Comparison of ENCODE assay signal across 8 mouse cellular contexts in the genomic region with DNA sequence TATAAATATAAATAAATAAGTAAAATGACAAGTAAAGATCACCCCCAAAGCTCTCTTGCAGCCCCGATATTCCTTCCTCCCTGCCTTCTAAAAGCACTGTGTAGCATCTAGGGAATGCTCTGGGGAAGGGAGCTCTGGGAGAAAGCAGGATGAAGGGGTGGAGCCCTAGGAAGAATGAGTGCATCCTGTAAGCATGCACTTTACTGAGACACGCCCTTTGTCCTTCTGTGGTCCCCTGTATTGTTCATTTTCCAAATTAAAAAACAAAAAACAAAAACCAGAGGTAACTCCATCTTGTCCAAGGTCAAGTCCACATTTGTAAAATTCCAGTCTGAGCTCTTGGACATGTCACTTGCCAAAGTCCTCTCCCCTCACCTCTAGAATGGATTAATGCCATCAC. TPM values are rescaled to one million over a fixed set of nuclear protein-coding genes. Genes with fewer than 3 reads are reported as not detected.
DNase-seq lines count a peak whose midpoint lies in the region; ATAC-seq and TF ChIP-seq lines count a peak whose summit lies in the region.
"Had no signal": no experiment of that assay in that cellular context is flagged by ENCODE, and none has a peak within 500 bp of the region (broad histone marks: within the 10 kb centered on the region; RNA-seq: fewer than 3 reads in every experiment).

No protein-coding gene starts in this region.

- no peak for TF ChIP-seq POLR2A in lung, adult 2 months (IDR thresholded peaks at IDR 0.05; ENCODE audit: borderline replicate concordance, extremely low read depth, low read depth, low read length)
- no peak for TF ChIP-seq POLR2A in limb, embryonic 14.5 days (IDR thresholded peaks at IDR 0.05; ENCODE audit: borderline replicate concordance, extremely low read depth, insufficient read depth, insufficient read length)

- peak overlapping the region; percentile 85 for H3K4me2 ChIP-seq in lung, postnatal 0 days (replicated peaks; ENCODE audit: low read depth, low read length)
- peak overlapping the region; percentile 62 for H3K4me2 ChIP-seq in limb, embryonic 14.5 days (replicated peaks; ENCODE audit: low read depth, low read length, severe bottlenecking)
- H3K4me2 ChIP-seq in stomach, embryonic 16.5 days (ENCODE audit: low read depth, low read length), result peak overlapping the region; percentile 92

- H3K27me3 ChIP-seq in lung, postnatal 0 days (replicated peaks; ENCODE audit: insufficient read depth, low read length), result no peaks in the 10 kb centered on the region
- H3K27me3 ChIP-seq in forebrain, embryonic 10.5 days (ENCODE audit: poor library complexity, severe bottlenecking), result no peaks in the 10 kb centered on the region
- no peaks in the 10 kb centered on the region for H3K27me3 ChIP-seq in limb, embryonic 14.5 days (ENCODE audit: control insufficient read depth, insufficient read depth, low read length)
- no peaks in the 10 kb centered on the region for H3K27me3 ChIP-seq in stomach, embryonic 16.5 days (ENCODE audit: control insufficient read depth, insufficient read depth, low read length)

- TF ChIP-seq EP300 in lung, postnatal 0 days (IDR thresholded peaks at IDR 0.05), result no peak

- no peaks in the 10 kb centered on the region for H3K9me3 ChIP-seq in lung, postnatal 0 days (ENCODE audit: low read length)
- H3K9me3 ChIP-seq in forebrain, embryonic 10.5 days, result no peaks in the 10 kb centered on the region
- H3K9me3 ChIP-seq in limb, embryonic 14.5 days (ENCODE audit: control insufficient read depth, low read length), result no peaks in the 10 kb centered on the region
- H3K9me3 ChIP-seq in stomach, embryonic 16.5 days (replicated peaks; ENCODE audit: control insufficient read depth, low read length), result no peaks in the 10 kb centered on the region

- H3K27ac ChIP-seq in lung, postnatal 0 days (ENCODE audit: low read length), result no peak overlapping the region
- peak overlapping the region; percentile 98 for H3K27ac ChIP-seq in forebrain, embryonic 10.5 days
- H3K27ac ChIP-seq in limb, embryonic 14.5 days (replicated peaks; ENCODE audit: low read depth, low read length), result no peak overlapping the region
- H3K27ac ChIP-seq in stomach, embryonic 16.5 days (ENCODE audit: low read length), result peak overlapping the region; percentile 99; the same call in 1 of the 2 replicates

- ATAC-seq in lung, postnatal 0 days, result no peak
- no peak for ATAC-seq in limb, embryonic 14.5 days (ENCODE audit: low FRiP score, low read depth)
- no peak for ATAC-seq in stomach, embryonic 16.5 days (ENCODE audit: insufficient read depth, low FRiP score)

- DNase-seq in lung, postnatal 0 days (ENCODE audit: low spot score), result no peak
- no peak for DNase-seq in lung, adult 2 months
- DNase-seq in forebrain, embryonic 10.5 days (ENCODE audit: extremely low spot score, low spot score), result no peak
- no peak for DNase-seq in limb, embryonic 14.5 days (ENCODE audit: low spot score)
- DNase-seq in adrenal gland, adult 8-10 months, result no peak
- DNase-seq in thymus, postnatal 10 days (ENCODE audit: low spot score in 2 of 2), result no peak
- DNase-seq: adrenal gland, postnatal 36 days had no signal

- no peak for TF ChIP-seq CTCF in lung, postnatal 0 days (IDR thresholded peaks at IDR 0.05)
- no peak for TF ChIP-seq CTCF in lung, adult 2 months (IDR thresholded peaks at IDR 0.05; ENCODE audit: insufficient read depth, low read length)

- H3K36me3 ChIP-seq in lung, postnatal 0 days (ENCODE audit: insufficient read depth, low read length), result peaks cover 12% of the 10 kb centered on the region; the same call in 1 of the 2 replicates
- peaks cover 50% of the 10 kb centered on the region for H3K36me3 ChIP-seq in forebrain, embryonic 10.5 days (replicated peaks)
- peaks cover 38% of the 10 kb centered on the region for H3K36me3 ChIP-seq in limb, embryonic 14.5 days (ENCODE audit: control insufficient read depth, insufficient read depth, low read length)
- peaks cover 4% of the 10 kb centered on the region; the same call in 1 of the 2 replicates for H3K36me3 ChIP-seq in stomach, embryonic 16.5 days (ENCODE audit: control insufficient read depth, insufficient read depth, low read length)

- no peak overlapping the region for H3K9ac ChIP-seq in lung, postnatal 0 days (replicated peaks; ENCODE audit: low read depth)
- H3K9ac ChIP-seq in limb, embryonic 14.5 days (ENCODE audit: low read depth, low read length, severe bottlenecking), result peak overlapping the region; percentile 78; the same call in 1 of the 2 replicates
- peak overlapping the region; percentile 90 for H3K9ac ChIP-seq in stomach, embryonic 16.5 days (ENCODE audit: low read length)

- H3K4me1 ChIP-seq in lung, postnatal 0 days (ENCODE audit: insufficient read depth, low read depth, low read length), result no peaks in the 10 kb centered on the region
- peaks cover 11% of the 10 kb centered on the region for H3K4me1 ChIP-seq in lung, adult 2 months (ENCODE audit: control insufficient read depth, insufficient read depth, low read length)
- peaks cover 33% of the 10 kb centered on the region for H3K4me1 ChIP-seq in forebrain, embryonic 10.5 days
- H3K4me1 ChIP-seq in limb, embryonic 14.5 days (ENCODE audit: control insufficient read depth, insufficient read depth, low read length), result peaks cover 18% of the 10 kb centered on the region
- H3K4me1 ChIP-seq in stomach, embryonic 16.5 days (ENCODE audit: control insufficient read depth, insufficient read depth, low read length), result peaks cover 20% of the 10 kb centered on the region

- H3K4me3 ChIP-seq in lung, postnatal 0 days (ENCODE audit: low read depth, low read length), result no peak overlapping the region
- H3K4me3 ChIP-seq in lung, adult 2 months (replicated peaks; ENCODE audit: extremely low read depth, low read depth, low read length), result no peak overlapping the region
- H3K4me3 ChIP-seq in forebrain, embryonic 10.5 days, result peak overlapping the region; percentile 88
- peak overlapping the region; percentile 78 for H3K4me3 ChIP-seq in limb, embryonic 14.5 days (replicated peaks; ENCODE audit: low read length)
- H3K4me3 ChIP-seq in stomach, embryonic 16.5 days (replicated peaks; ENCODE audit: low read length), result peak overlapping the region; percentile 84

- 36% methylated on average over 2 of the region's 2 CpGs for WGBS in lung, postnatal 0 days
- WGBS in lung, adult 2 months, result 38% methylated on average over 2 of the region's 2 CpGs
- 73% methylated on average over 2 of the region's 2 CpGs for WGBS in forebrain, embryonic 10.5 days
- WGBS in limb, embryonic 14.5 days, result 69% methylated on average over 2 of the region's 2 CpGs
- 61% methylated on average over 2 of the region's 2 CpGs for WGBS in stomach, embryonic 16.5 days

RNA-seq across cellular contexts. Expression of a gene that starts 1.2 kb away (rescaled TPM):
- 107 and 119 TPM in 2 replicates for polyA plus RNA-seq in lung, postnatal 0 days (2015; fragmentation: Nextera tagmentation; extraction: Ambion mirVana)
- polyA plus RNA-seq in lung, adult 2 months (2012; rRNA removed), result 74.5 and 82.0 TPM in 2 replicates
- polyA plus RNA-seq in forebrain, embryonic 10.5 days (2016; fragmentation: Nextera tagmentation; extraction: Ambion mirVana), result 275 and 280 TPM in 2 replicates
- polyA plus RNA-seq in limb, embryonic 14.5 days (2012; rRNA removed), result 157 and 181 TPM in 2 replicates
- polyA plus RNA-seq in limb, embryonic 14.5 days (2014; fragmentation: Nextera tagmentation; extraction: Ambion mirVana), result 203 and 212 TPM in 2 replicates
- polyA plus RNA-seq in stomach, embryonic 16.5 days (2015; fragmentation: Nextera tagmentation; extraction: Ambion mirVana), result 157 and 169 TPM in 2 replicates
- total RNA-seq in adrenal gland, adult 8-10 months (2022), result 100 to 1,000 TPM; 127 to 182 (median 149) TPM

RNA-seq across cellular contexts. Expression of a gene that starts 12.5 kb away (rescaled TPM):
- 889 and 976 TPM in 2 replicates for polyA plus RNA-seq in lung, postnatal 0 days (2015; fragmentation: Nextera tagmentation; extraction: Ambion mirVana)
- polyA plus RNA-seq in lung, adult 2 months (2012; rRNA removed), result 984 and 1,290 TPM in 2 replicates
- polyA plus RNA-seq in forebrain, embryonic 10.5 days (2016; fragmentation: Nextera tagmentation; extraction: Ambion mirVana), result 862 and 888 TPM in 2 replicates
- polyA plus RNA-seq in limb, embryonic 14.5 days (2012; rRNA removed), result 478 and 552 TPM in 2 replicates
- 850 and 909 TPM in 2 replicates for polyA plus RNA-seq in limb, embryonic 14.5 days (2014; fragmentation: Nextera tagmentation; extraction: Ambion mirVana)
- 986 and 1,009 TPM in 2 replicates for polyA plus RNA-seq in stomach, embryonic 16.5 days (2015; fragmentation: Nextera tagmentation; extraction: Ambion mirVana)
- 100 to 1,000 TPM; 725 to 927 (median 846) TPM for total RNA-seq in adrenal gland, adult 8-10 months (2022)

RNA-seq across cellular contexts. Expression of a gene that starts 36.1 kb away (rescaled TPM):
- 16.6 and 17.7 TPM in 2 replicates for polyA plus RNA-seq in lung, postnatal 0 days (2015; fragmentation: Nextera tagmentation; extraction: Ambion mirVana)
- 14.9 and 18.5 TPM in 2 replicates for polyA plus RNA-seq in lung, adult 2 months (2012; rRNA removed)
- 106 and 107 TPM in 2 replicates for polyA plus RNA-seq in forebrain, embryonic 10.5 days (2016; fragmentation: Nextera tagmentation; extraction: Ambion mirVana)
- polyA plus RNA-seq in limb, embryonic 14.5 days (2012; rRNA removed), result 55.9 and 62.8 TPM in 2 replicates
- polyA plus RNA-seq in limb, embryonic 14.5 days (2014; fragmentation: Nextera tagmentation; extraction: Ambion mirVana), result 50.1 and 54.1 TPM in 2 replicates
- 46.9 and 50.4 TPM in 2 replicates for polyA plus RNA-seq in stomach, embryonic 16.5 days (2015; fragmentation: Nextera tagmentation; extraction: Ambion mirVana)
- total RNA-seq in adrenal gland, adult 8-10 months (2022), result 10 to 100 TPM; 20.9 to 27.4 (median 24.4) TPM

Comparison
In these comparisons a context has a peak if more than half of its experiments do, and no peak if none do; other contexts are left out.
1. H3K27ac ChIP-seq: peak in forebrain, embryonic 10.5 days (single experiment) and stomach, embryonic 16.5 days (single experiment); none in lung, postnatal 0 days (single experiment) and limb, embryonic 14.5 days (single experiment).
2. H3K4me3 ChIP-seq: peak in forebrain, embryonic 10.5 days (single experiment), limb, embryonic 14.5 days (single experiment) and stomach, embryonic 16.5 days (single experiment); none in lung, postnatal 0 days (single experiment) and lung, adult 2 months (single experiment).
3. Peak in every context shown above with its lines, with median percentiles within 50 percentile points of each other: H3K4me2 ChIP-seq.